Mouse (Mus musculus) cerebellum, postnatal 4 days (tissue): ENCODE results near the gene Usp40.

ENCODE experiments used
- DNase-seq, 2 experiments: peaks; one replicate each; pipeline ENCODE4 v3.0.0; 2022; ENCODE audit warnings: low spot score in 2 of 2, mixed read lengths in 1 of 2

Gene Usp40

GRCm38 (mm10) chr1:87947681-87948091 lies 60.7 kb downstream of the Usp40 start:
- DNase-seq = no peak

DNA sequence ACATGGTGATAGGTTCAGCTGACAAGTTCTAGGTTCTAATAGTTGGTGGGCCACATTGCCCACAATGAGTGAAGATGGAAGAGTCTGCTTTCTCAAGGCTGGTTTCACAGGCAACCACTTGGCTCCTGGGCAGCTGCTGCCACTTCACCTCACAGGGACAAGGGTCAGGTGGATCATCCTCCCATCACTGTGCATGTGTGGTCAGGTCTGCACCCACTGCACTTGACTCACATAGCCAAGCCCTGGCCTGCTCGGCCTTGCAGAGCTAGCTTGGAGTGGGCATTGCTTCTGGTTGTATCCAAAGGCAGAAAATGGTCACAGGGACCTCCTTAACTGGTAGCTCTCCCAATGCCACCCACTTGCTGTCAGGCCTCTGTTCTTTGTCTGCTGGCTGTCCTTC lies 66.6 kb downstream of the Usp40 start:
- DNase-seq = no peak

DNA sequence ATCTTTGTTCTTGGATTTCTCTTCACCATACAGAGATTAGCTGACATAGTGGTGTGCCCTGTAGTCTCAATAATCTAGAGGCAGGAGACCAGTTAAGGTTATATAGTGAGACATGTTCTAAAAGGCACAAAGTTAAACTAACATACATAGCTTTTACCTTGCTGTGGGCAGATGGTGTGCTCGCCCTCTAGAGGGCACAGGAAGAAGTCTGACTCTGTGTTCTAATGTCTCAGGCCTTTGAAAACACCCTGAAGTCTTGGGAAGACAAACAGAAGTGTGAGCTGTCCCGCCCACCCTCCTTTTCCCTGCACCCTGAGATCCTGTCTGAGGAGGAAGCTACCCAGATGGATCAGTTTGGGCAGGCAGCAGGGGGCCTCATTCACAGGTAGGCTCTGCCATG lies 71.8 kb downstream of the Usp40 start:
- DNase-seq = no peak

GRCm38 (mm10) chr1:87936075-87936474 lies 72.3 kb downstream of the Usp40 start:
- DNase-seq = no peak

DNA sequence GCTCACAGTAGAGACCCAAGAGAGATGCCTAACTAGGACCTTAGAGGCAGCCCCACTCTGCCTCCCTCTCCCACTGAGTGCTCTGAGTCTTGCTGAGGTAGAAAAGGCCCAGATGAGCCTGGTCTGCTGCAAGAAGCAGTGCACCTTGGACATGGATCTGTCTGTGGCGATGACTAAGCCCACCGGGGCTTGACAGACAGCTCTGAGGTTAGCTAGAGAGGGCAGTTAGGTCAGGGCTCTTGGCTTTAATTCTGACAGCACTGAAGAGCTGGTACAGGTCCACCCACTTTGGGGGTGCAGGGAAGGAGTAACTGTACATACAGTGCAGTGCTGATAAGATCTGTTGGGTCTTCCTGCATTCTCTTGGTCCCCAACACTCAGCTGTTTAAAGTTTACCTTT lies 72.8 kb downstream of the Usp40 start:
- DNase-seq = no peak

DNA sequence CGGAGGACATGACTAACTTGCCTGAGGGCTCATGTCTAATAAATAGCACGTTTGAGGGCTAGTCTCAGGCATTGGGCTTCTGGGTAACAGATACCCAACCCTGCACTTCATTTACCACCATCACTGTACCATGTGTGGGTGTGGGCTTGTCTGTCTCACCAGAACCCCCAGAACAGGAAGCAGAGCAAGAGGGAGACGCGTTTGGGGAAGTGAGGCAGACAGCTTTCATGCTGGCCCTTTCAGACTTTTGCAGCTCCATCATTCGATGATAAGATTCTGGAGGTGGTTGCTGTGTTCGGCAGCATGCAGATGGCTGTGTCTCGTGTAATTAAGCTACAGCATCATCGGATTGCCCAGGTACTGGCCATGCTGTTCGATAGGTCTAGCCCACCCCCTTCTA lies 73.3 kb downstream of the Usp40 start:
- DNase-seq = no peak

GRCm38 (mm10) chr1:87933051-87933450 lies 75.3 kb downstream of the Usp40 start:
- no peak for DNase-seq

DNA sequence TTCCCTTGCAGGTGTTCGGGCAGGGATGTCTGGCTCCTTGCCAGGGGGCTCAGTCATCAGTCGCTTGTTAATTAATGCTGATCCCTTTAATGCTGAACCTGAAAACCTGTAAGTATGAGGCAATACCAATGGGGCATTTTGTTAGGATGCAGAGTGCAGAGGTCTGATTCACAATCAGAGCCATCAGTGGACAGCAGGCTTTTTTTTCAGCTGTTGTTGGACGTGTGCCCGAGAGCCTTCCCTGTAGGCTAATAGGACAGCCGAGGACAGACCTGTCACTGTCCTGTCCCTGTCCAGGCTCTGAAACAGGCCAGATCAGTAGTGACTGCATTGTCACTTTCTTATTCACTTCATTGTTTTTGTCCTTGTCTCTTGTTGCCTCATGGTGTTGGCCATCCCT lies 78.6 kb downstream of the Usp40 start:
- peak in 1 of 2 experiments; percentile 18 for DNase-seq

GRCm38 (mm10) chr1:87924888-87925287 lies 83.5 kb downstream of the Usp40 start:
- DNase-seq = no peak

DNA sequence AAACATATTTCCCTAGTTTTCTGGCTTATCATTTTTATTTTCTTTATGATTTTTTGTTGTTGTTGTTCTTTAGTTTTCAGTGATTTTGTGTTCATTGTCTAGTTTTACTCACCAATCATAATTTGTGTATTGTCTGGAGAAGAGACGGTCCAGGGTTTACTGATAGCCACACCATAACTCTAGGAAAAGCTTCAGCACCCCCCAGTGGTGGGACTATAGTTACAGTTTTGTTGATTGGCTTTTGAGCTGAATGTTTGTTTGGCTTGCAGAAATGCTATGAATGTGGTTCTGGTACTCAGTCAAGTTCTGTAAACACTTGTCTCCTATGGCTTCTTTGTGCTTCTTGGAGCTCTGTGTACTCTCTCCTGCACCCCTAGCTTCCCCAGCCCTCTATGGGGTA lies 85.7 kb downstream of the Usp40 start:
- DNase-seq = peak in 1 of 2 experiments; percentile 19

GRCm38 (mm10) chr1:87920056-87920614 lies 88.2 kb downstream of the Usp40 start:
- no peak for DNase-seq

- no peak for DNase-seq
Observed at GRCm38 (mm10) chr1:87918061-87918460, 90.3 kb downstream of the Usp40 start.

DNA sequence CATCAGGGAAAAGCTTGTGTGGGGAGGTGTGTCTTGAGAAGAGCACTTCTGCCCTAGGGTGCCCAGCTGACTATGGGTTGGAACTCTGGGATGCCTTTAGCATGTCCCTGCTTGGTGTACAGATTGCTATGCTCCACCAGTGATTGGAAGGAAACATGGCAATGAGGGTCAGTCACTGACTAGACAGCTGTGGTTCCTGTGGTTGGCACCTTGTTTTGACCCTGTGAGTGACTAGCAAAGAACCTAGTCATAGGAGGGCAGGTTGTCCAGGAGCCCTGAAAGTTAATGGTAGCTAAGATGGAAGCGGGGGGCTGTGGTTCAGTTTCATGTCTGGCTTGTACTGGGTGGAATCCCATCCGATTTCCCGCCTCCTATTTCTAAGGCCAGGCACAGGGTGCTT lies 91.0 kb downstream of the Usp40 start:
- DNase-seq = no peak

DNA sequence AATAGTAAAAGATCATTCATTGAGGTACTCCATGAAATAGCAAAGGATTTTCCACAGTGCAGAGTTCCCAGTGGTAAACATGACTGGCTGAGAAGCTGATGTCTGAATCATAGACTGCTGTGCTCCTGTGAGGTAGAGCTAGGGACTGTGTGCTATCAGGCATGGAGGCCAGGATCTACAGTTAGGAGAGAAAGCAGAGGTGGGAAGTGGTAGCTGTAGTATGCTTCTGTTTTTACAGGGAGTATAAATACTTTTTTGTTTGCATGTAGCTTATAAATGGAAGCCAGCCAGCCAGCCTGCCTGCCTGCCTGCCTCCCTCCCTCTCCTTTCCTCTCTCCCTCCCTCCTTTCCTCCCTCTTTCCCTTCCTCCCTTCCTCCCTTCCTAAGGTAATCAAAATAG lies 95.0 kb downstream of the Usp40 start:
- DNase-seq = no peak

- no peak for DNase-seq
Observed at GRCm38 (mm10) chr1:87910428-87910827, 97.9 kb downstream of the Usp40 start.

GRCm38 (mm10) chr1:87909565-87909964 lies 98.8 kb downstream of the Usp40 start:
- DNase-seq = no peak

- DNase-seq = no peak
Observed at GRCm38 (mm10) chr1:87908736-87909135, 99.6 kb downstream of the Usp40 start.

GRCm38 (mm10) chr1:87908006-87908405 lies 100.3 kb downstream of the Usp40 start:
- no peak for DNase-seq

DNA sequence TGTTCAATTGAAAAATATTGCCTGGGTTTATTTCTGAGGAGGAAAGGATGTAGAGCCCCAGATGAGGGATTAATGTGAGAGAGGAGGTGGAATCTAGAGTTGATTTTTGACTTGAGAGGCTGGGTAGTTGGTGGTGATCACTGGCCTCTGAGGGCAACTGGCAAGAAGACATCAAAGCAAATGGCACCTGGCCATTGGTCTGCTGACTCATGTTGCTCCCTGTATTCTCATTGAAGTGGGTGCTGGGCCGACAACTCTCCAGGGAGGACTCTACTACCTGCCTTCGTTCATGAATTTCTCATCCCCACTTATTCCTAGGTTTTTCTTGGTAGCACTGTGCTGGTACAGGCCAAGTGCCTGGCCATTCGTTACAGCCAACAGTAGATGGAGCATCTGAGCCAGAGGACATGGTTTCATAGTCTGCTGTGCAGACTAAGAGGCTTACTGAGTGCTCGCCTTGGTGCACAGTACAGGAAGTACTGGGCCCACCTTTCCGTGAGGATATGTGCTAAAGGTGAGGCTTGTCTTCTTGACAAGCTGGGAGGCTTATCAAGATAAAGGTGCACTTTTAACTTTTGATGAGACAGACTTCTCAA lies 101.9 kb downstream of the Usp40 start:
- no peak for DNase-seq

GRCm38 (mm10) chr1:87902186-87902585 lies 106.2 kb downstream of the Usp40 start:
- no peak for DNase-seq

DNA sequence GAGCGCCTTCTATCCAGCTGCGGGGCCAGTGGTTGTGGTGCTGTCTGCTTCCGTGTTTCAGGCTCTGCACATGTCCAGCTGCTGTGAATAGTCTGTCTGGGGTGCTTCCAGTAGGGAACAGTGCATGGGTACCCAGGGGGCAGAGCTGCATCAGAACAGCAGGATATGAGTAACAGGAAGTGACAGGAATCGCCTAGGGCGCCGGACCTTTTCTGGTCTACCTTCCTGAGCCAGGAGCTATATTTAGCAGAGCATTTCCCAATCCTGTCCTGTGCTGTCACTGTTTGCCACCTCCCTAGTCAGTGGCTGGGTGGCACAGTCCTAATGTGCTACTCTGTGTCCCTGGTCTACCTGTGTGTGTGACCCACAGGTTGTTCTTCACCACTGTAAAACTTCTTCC lies 107.4 kb downstream of the Usp40 start:
- DNase-seq = no peak

DNA sequence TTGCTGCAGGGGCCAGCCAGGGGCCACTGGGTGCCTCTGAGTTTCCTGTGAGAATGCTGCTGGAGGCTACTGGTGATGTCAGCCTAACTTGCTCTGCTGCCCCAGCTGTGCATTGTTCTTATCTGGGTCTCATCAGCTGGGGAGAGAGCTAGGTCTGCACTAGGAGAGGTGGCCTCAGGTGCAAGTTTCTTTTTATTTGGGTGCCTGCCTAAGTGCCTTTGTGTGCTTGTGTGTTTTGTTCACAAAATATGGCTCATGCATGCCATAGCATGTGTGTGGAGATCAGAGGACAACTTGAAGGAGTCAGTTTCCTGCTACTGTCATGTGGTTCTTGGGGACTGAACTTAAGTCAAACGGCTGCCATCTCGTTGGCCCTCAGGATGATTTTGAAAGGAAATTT lies 108.7 kb downstream of the Usp40 start:
- no peak for DNase-seq

- DNase-seq = no peak
Observed at GRCm38 (mm10) chr1:87896921-87897320, 111.4 kb downstream of the Usp40 start.
